Mouse (Mus musculus) midbrain, embryonic 10.5 days (tissue): ENCODE results near the gene Klhl28. TPM values are rescaled to one million over a fixed set of nuclear protein-coding genes. Genes with fewer than 3 reads are reported as not detected.

ENCODE experiments used
- DNase-seq: peaks from one replicate; pipeline ENCODE4 v3.0.0-alpha.2; 2017; ENCODE audit warnings: low spot score
- H3K27ac ChIP-seq: fragments of 300-500 bp; sonication (generic); replicated peaks from 2 replicates; pipeline ENCODE4 v1.5.1; 2016; ENCODE audit warnings: mild to moderate bottlenecking
- H3K27me3 ChIP-seq: fragments of 300-500 bp; sonication (generic); 2 replicates; pipeline ENCODE4 v1.6.1; 2016; ENCODE audit warnings: low read depth, mild to moderate bottlenecking; ENCODE audit not compliant: poor library complexity, severe bottlenecking
- H3K36me3 ChIP-seq: fragments of 300-500 bp; sonication (generic); 2 replicates; pipeline ENCODE4 v1.6.1; 2016; ENCODE audit warnings: mild to moderate bottlenecking, moderate library complexity
- H3K4me1 ChIP-seq: fragments of 300-500 bp; sonication (generic); 2 replicates; pipeline ENCODE4 v1.6.1; 2016
- H3K4me3 ChIP-seq: fragments of 300-500 bp; sonication (generic); 2 replicates; pipeline ENCODE4 v1.5.1; 2016; ENCODE audit warnings: mild to moderate bottlenecking, moderate library complexity
- H3K9me3 ChIP-seq: fragments of 300-500 bp; sonication (generic); replicated peaks from 2 replicates; pipeline ENCODE4 v1.6.1; 2016; ENCODE audit warnings: mild to moderate bottlenecking
- WGBS: fragments of 180-500 bp; shearing (Covaris S2); methylation state at CpG from one replicate; pipeline ENCODE4 v1.1.7; 2016; 5-methylcytosine and 5-hydroxymethylcytosine counted together
- polyA plus RNA-seq: library from polyadenylated mRNA; unstranded; fragments of >200 nt; fragmentation: Nextera tagmentation; extraction: Ambion mirVana; gene quantifications from 2 replicates; pipeline ENCODE4 v1.2.1, GENCODE M21; 2016

The Klhl28 gene
- 10.6 and 14.4 TPM in 2 replicates for polyA plus RNA-seq

DNA sequence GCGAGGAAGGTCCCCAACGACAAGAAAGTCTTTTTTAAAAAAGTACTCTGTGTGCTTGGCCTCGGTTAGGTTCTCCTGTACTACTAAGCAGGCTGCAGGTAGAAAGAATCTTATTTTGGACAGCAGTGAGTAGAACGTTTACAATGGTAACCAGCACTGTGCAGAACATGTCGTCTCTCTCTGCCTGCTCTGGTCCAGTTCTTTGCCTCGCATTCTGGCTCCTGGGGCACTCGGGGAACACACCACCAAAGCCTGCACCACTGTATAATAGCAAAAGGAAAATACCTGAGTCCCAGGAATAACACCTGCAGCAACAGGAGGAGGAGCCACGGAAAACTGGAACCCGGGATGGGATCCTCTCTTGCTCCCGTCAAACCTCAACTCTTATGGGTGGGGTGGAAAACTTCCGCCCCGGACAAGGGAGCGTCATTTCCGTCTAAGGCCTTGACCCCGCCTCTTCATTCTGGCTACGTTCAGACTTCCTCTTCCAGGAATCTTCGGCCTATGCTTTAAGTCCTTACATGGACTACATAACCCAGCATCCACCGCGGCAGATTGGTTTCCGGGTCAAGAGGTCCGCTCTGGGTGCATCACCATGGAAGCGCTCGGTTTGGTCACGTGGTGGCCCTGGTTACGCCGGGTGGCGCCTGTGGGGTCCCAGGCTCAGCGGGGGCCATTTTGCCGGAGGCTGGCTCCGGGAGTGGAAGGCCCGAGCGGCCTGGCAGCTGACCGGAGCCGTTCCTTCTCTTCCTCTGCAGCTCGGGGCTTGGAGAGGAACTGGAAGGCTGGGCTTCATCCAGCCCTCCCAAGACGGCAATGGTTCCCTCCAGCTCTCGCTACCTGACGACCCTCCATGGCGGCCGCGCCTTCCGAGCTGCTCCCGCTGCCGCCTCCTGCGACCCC is at the start of gene Klhl28, which contains the start of gene Togaram1:
Gene Klhl28 (minus strand): TSS at position 411 of the 903 bp plus-strand sequence.
Gene Togaram1 (plus strand): TSS at position 681 of the 903 bp plus-strand sequence.
- Histone ChIP-seq H3K9me3 (no peaks in the 10 kb centered on the region), H3K4me1 (peaks cover 42% of the 10 kb centered on the region), H3K27me3 (no peaks in the 10 kb centered on the region), H3K4me3 (peak within 1 kb of the TSS; percentile 91), H3K36me3 (0 out of 2 replicates have a peak, but pooled peaks cover 2% of the 10 kb centered on the region), H3K27ac (peak within 1 kb of the TSS; percentile 92)
- 0% methylated on average over 45 of the region's 45 CpGs for WGBS
- peak; percentile 99 for DNase-seq

- Histone ChIP-seq H3K4me3 (no peak overlapping the region), H3K27ac (no peak overlapping the region), H3K9me3 (no peaks in the 10 kb centered on the region), H3K4me1 (no peaks in the 10 kb centered on the region), H3K27me3 (no peaks in the 10 kb centered on the region), H3K36me3 (peaks cover 91% of the 10 kb centered on the region)
- 86% methylated on average over 3 of the region's 3 CpGs for WGBS
- DNase-seq, result no peak
Measured at GRCm38 (mm10) chr12:65007725-65008124, 42.4 kb upstream of the Klhl28 start.

- WGBS, result 93% methylated on average over 1 of the region's 1 CpGs
- no peaks in the 10 kb centered on the region for H3K4me1 ChIP-seq
Measured at GRCm38 (mm10) chr12:64977518-64977917, 12.2 kb upstream of the Klhl28 start.

GRCm38 (mm10) chr12:64976191-64976590 is 10.9 kb upstream of the Klhl28 start:
- H3K4me3 ChIP-seq, result no peak overlapping the region
- peaks cover 46% of the 10 kb centered on the region for H3K36me3 ChIP-seq
- 89% methylated on average over 1 of the region's 1 CpGs for WGBS
- no peaks in the 10 kb centered on the region for H3K27me3 ChIP-seq
- DNase-seq, result no peak
- H3K4me1 ChIP-seq, result peaks cover 7% of the 10 kb centered on the region
- no peaks in the 10 kb centered on the region for H3K9me3 ChIP-seq
- no peak overlapping the region for H3K27ac ChIP-seq

More at GRCm38 (mm10) chr12:64977518-64977917, 12.2 kb upstream of the Klhl28 start:
- Histone ChIP-seq H3K27me3 (no peaks in the 10 kb centered on the region), H3K9me3 (no peaks in the 10 kb centered on the region), H3K4me3 (no peak overlapping the region), H3K27ac (no peak overlapping the region), H3K36me3 (peaks cover 56% of the 10 kb centered on the region)
- DNase-seq, result no peak

DNA sequence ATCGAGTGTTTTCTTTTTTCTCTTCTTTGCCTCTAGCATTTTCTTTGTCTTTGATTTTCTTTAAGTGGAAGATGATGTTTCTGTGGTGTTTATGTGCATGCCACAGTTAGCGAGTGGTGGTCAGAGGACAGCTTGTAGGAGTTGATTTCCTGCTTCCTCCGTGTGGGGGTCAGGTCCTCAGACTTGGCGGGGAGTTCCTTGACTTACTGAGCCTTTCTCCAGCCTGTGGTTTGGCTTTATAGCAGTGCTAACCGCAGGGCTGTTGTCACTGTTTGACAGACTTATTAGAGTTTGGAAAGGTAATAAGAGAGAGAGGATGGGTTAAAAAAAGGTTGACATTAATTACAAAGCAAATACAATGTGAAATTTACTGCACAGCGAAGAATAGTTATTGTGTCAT is 10.2 kb upstream of the Klhl28 start:
- Histone ChIP-seq H3K36me3 (peaks cover 47% of the 10 kb centered on the region), H3K27ac (no peak overlapping the region), H3K4me1 (peaks cover 13% of the 10 kb centered on the region), H3K4me3 (no peak overlapping the region), H3K9me3 (no peaks in the 10 kb centered on the region), H3K27me3 (no peaks in the 10 kb centered on the region)
- no peak for DNase-seq
- 82% methylated on average over 6 of the region's 6 CpGs for WGBS

GRCm38 (mm10) chr12:64972063-64972462 is 6.7 kb upstream of the Klhl28 start:
- 88% methylated on average over 6 of the region's 6 CpGs for WGBS
- H3K27ac ChIP-seq, result no peak overlapping the region
- no peak for DNase-seq
- no peaks in the 10 kb centered on the region for H3K9me3 ChIP-seq
- H3K36me3 ChIP-seq, result peaks cover 15% of the 10 kb centered on the region
- no peaks in the 10 kb centered on the region for H3K27me3 ChIP-seq
- peaks cover 47% of the 10 kb centered on the region for H3K4me1 ChIP-seq
- H3K4me3 ChIP-seq, result no peak overlapping the region

GRCm38 (mm10) chr12:64971399-64971798 is 6.1 kb upstream of the Klhl28 start:
- Histone ChIP-seq H3K4me1 (peaks cover 50% of the 10 kb centered on the region), H3K36me3 (0 out of 2 replicates have a peak, but pooled peaks cover 12% of the 10 kb centered on the region), H3K4me3 (no peak overlapping the region), H3K9me3 (no peaks in the 10 kb centered on the region), H3K27ac (no peak overlapping the region), H3K27me3 (no peaks in the 10 kb centered on the region)
- no peak for DNase-seq

DNA sequence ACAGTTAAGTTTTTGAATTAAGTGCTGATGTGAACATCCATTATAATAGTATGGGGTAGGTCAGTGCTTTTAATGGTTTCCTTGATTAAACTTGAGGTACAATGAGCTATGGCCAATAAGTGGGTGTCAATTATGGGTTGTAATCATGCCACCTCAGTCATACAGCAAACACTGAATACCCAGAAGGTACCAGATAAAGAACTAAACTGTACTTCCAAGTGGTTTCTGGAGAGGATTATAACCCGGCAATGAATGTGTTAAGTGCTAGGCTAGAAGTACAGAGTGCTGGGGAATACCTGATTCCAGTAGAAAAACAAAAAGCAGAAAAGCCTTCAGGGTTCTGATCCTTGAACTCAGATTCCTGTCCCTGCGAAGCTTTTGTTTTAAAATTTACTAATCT is 2.7 kb upstream of the Klhl28 start:
- 13% methylated on average over 2 of the region's 2 CpGs for WGBS
- no peak overlapping the region for H3K27ac ChIP-seq
- H3K27me3 ChIP-seq, result no peaks in the 10 kb centered on the region
- H3K9me3 ChIP-seq, result no peaks in the 10 kb centered on the region
- peak overlapping the region; percentile 91 for H3K4me3 ChIP-seq
- H3K4me1 ChIP-seq, result peaks cover 57% of the 10 kb centered on the region
- H3K36me3 ChIP-seq, result 0 out of 2 replicates have a peak, but pooled peaks cover 12% of the 10 kb centered on the region
- no peak for DNase-seq

DNA sequence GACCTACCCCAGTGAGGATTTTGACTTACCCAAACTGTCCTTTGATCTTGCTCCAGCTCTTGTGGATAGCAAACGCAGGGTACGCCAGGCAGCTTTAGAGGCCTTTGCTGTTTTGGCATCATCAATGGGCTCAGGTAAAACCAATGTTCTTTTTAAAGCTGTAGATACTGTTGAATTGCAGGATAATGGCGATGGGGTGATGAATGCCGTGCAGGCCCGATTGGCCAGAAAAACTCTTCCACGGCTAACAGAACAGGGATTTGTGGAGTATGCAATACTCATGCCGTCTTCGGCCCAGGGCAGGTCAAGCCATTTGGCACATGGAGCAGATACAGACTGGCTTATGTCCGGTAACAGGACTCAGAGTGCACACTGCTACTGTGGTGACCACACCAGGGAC is 2.1 kb upstream of the Klhl28 start:
- Histone ChIP-seq H3K4me3 (peak overlapping the region; percentile 91), H3K9me3 (no peaks in the 10 kb centered on the region), H3K36me3 (0 out of 2 replicates have a peak, but pooled peaks cover 12% of the 10 kb centered on the region), H3K27me3 (no peaks in the 10 kb centered on the region), H3K27ac (peak overlapping the region; percentile 92; the same call in 1 of the 2 replicates), H3K4me1 (peaks cover 57% of the 10 kb centered on the region)
- WGBS, result 3% methylated on average over 9 of the region's 9 CpGs
- DNase-seq, result peak; percentile 26

DNA sequence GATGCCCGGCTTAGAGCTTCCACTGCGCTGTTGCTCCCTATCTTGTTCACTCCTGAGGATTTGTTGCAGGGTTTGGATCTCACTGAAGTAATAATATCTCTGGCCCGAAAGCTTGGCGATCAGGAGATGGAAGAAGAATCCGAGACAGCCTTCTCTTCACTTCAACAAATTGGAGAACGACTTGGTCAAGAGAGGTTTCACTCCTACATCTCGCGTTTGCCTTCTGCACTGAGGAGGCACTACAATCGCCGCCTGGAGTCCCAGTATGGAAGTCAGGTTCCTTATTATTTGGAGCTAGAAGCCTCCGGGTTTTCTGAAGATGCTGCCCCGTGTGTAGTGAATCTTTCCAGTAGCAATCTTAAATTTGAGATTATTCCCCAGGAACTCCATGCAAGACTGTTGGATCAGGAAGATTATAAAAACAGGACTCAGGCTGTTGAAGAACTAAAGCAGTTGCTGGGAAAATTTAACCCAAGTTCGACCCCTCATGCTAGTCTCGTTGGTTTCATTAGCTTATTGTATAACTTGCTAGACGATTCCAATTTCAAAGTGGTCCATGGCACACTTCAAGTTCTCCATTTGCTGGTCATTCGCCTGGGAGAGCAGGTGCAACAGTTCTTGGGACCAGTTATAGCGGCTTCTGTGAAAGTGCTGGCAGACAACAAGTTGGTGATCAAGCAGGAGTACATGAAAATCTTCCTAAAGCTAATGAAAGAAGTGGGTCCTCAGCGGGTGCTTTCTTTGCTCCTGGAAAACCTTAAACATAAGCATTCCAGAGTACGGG is 1.5 kb upstream of the Klhl28 start:
- H3K4me1 ChIP-seq, result peaks cover 54% of the 10 kb centered on the region
- peak; percentile 13 for DNase-seq
- WGBS, result 6% methylated on average over 19 of the region's 19 CpGs

DNA sequence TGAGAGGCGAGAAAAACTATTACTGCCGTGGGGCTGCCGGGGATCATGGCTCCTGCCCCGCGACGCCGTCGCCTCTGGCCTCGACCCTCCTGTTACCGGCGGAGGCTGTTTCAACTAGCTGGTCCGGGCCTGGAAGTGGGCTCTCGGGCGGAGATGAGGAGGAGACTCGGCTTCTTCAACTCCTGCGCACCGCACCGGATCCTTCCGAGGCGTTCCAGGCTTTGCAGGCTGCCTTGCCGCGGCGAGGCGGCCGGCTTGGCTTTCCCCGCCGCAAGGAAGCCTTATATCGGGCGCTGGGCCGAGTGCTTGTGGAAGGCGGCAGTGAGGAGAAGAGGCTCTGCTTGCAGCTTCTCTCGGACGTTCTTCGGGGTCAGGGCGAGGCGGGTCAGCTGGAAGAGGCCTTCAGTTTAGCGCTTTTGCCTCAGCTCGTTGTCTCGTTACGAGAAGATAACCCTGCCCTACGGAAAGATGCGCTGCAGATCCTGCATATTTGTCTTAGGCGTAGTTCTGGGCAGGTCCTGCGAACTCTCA is 832 bp upstream of the Klhl28 start:
- Histone ChIP-seq H3K4me1 (peaks cover 50% of the 10 kb centered on the region), H3K4me3 (peak overlapping the region; percentile 91), H3K27me3 (no peaks in the 10 kb centered on the region), H3K9me3 (no peaks in the 10 kb centered on the region), H3K36me3 (0 out of 2 replicates have a peak, but pooled peaks cover 10% of the 10 kb centered on the region), H3K27ac (peak overlapping the region; percentile 92)
- WGBS, result under 1% methylated on average over 44 of the region's 44 CpGs
- DNase-seq, result peak; percentile 66

More for the DNA sequence above, 1.5 kb upstream of the Klhl28 start:
- H3K27ac ChIP-seq, result peak overlapping the region; percentile 92
- 0 out of 2 replicates have a peak, but pooled peaks cover 12% of the 10 kb centered on the region for H3K36me3 ChIP-seq
- peak overlapping the region; percentile 91 for H3K4me3 ChIP-seq
- H3K27me3 ChIP-seq, result no peaks in the 10 kb centered on the region
- no peaks in the 10 kb centered on the region for H3K9me3 ChIP-seq

DNA sequence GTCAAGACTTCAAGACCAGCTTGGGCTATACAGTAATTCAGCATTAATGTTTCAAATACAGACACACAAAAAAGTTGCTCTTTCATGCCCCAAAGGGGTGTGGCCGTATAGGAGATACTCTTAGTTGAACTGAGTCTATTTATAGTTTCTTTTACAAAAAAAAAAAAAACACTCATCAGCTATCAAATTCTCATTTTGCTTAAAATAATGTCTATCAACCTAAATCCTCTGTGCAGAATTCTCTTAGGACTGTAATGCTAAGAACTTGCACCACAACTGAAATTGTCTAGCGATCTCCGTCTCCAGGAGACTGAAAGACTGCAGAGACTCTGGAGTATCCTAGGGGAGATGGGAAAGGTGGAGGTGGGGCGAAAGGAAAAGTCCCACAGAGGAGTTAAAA is 774 bp downstream of the Klhl28 start:
- H3K9me3 ChIP-seq, result no peaks in the 10 kb centered on the region
- H3K4me3 ChIP-seq, result peak overlapping the region; percentile 91
- DNase-seq, result no peak
- 27% methylated on average over 4 of the region's 4 CpGs for WGBS
- H3K36me3 ChIP-seq, result no peaks in the 10 kb centered on the region
- no peaks in the 10 kb centered on the region for H3K27me3 ChIP-seq
- 0 out of 2 replicates have a peak overlapping the region, but pooled peaks have one; percentile 73 for H3K27ac ChIP-seq
- H3K4me1 ChIP-seq, result peaks cover 34% of the 10 kb centered on the region
